Mouse (Mus musculus) liver, adult 2 months (tissue): ENCODE measurements around the gene Tfg. TPM values are rescaled to one million over a fixed set of nuclear protein-coding genes. Genes with fewer than 3 reads are reported as not detected.

Source experiments
- DNase-seq: peaks from one replicate; pipeline ENCODE4 v3.0.0-alpha.2; 2011; ENCODE audit warnings: low read depth, low spot score; ENCODE audit errors: extremely low read depth
- H3K27ac ChIP-seq: fragments of 200-500 bp; replicated peaks from 2 replicates; pipeline ENCODE4 v1.5.1; 2012; ENCODE audit warnings: low read depth, mild to moderate bottlenecking, control low read depth, inconsistent platforms, low read length; ENCODE audit not compliant: insufficient read depth
- H3K27me3 ChIP-seq: fragments of 200-500 bp; 2 replicates; pipeline ENCODE4 v1.6.1; 2012; ENCODE audit warnings: mild to moderate bottlenecking, moderate library complexity, low read length, inconsistent platforms; ENCODE audit not compliant: control insufficient read depth, insufficient read depth
- H3K36me3 ChIP-seq: fragments of 200-500 bp; 2 replicates; pipeline ENCODE4 v1.6.1; 2012; ENCODE audit warnings: low read length, inconsistent platforms; ENCODE audit not compliant: control insufficient read depth, insufficient read depth
- H3K4me1 ChIP-seq: fragments of 200-500 bp; 2 replicates; pipeline ENCODE4 v1.6.1; 2011; ENCODE audit warnings: low read length; ENCODE audit not compliant: control insufficient read depth, insufficient read depth
- H3K4me3 ChIP-seq: fragments of 200-500 bp; 2 replicates; pipeline ENCODE4 v1.5.1; 2011; ENCODE audit warnings: low read depth, mild to moderate bottlenecking, control low read depth, low read length, moderate library complexity; ENCODE audit not compliant: insufficient read depth
- H3K79me2 ChIP-seq: fragments of 200-500 bp; 2 replicates; pipeline ENCODE4 v1.6.1; 2012; ENCODE audit warnings: inconsistent platforms, mild to moderate bottlenecking, low read length, moderate library complexity; ENCODE audit not compliant: control insufficient read depth, insufficient read depth
- H3K9ac ChIP-seq: fragments of 200-500 bp; 2 replicates; pipeline ENCODE4 v1.6.1; 2012; ENCODE audit warnings: low read depth, mild to moderate bottlenecking, control low read depth, inconsistent platforms, low read length
- CTCF ChIP-seq: fragments of 200-500 bp; IDR thresholded peaks from 2 replicates; pipeline ENCODE4 v1.5.1; 2011; ENCODE audit warnings: low read depth, low read length, control low read depth
- POLR2A ChIP-seq: fragments of 200-500 bp; IDR thresholded peaks from 2 replicates; pipeline ENCODE4 v1.6.1; 2011; ENCODE audit warnings: low read length, control low read depth; ENCODE audit not compliant: insufficient read depth; ENCODE audit errors: extremely low read depth
- WGBS: fragments of 180-500 bp; shearing (Covaris S2); methylation state at CpG from one replicate; pipeline ENCODE4 v1.1.7; 2018; 5-methylcytosine and 5-hydroxymethylcytosine counted together
- polyA plus RNA-seq: library from polyadenylated mRNA; depleted of rRNA; stranded (reverse); fragments of >200 nt; gene quantifications from 2 replicates; pipeline ENCODE4 v1.2.3, GENCODE M21; 2012
- total RNA-seq: library from RNA; depleted of rRNA; stranded (reverse); fragments of >200 nt; gene quantifications from 2 replicates; pipeline ENCODE4 v1.2.3, GENCODE M21; 2014

Gene Tfg
- total and polyA plus RNA-seq, 2 experiments, result 24.1 to 78.2 TPM

DNA sequence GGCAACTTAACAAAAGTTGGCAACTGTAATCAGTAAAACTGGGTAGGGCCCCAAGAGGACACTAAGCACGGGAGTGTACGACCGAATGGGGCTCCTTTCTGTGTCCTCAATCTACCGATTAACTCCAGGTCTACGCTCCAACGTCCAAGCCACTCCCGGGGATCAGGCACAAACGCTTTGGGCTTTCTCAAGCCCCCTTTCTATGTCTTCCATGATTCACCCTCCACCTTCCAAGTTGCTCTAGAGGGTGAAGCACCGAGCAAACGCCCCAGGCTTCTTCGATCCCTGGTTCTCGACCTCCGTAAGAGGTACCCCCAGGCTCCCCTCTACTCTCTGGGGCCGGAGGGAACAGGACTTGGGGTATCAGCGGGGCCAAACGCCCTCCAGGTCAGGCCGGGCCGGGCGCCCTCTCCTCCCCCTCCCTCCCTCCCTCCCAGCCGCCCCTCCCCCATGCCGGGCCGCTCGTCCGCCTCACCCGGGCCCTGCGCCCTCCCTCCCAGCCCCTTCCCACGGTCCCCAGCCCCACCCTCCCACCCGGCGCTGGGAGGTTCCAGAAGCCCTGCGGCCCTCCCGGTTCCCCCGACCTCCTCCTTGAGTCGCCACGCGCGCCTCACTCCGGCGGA lies 582 bp downstream of the Tfg start:
- H3K27ac ChIP-seq, result peak overlapping the region; percentile 91
- H3K4me1 ChIP-seq, result peaks cover 10% of the 10 kb centered on the region; the same call in 1 of the 2 replicates
- H3K27me3 ChIP-seq, result no peaks in the 10 kb centered on the region
- DNase-seq, result peak; percentile 48
- H3K36me3 ChIP-seq, result peaks cover 6% of the 10 kb centered on the region
- H3K4me3 ChIP-seq, result peak overlapping the region; percentile 68
- under 1% methylated on average over 29 of the region's 38 CpGs for WGBS
- peak overlapping the region; percentile 89 for H3K9ac ChIP-seq
- no peak for TF ChIP-seq POLR2A
- no peak for TF ChIP-seq CTCF
- peaks cover 15% of the 10 kb centered on the region; the same call in 1 of the 2 replicates for H3K79me2 ChIP-seq

- H3K36me3 ChIP-seq, result peaks cover 11% of the 10 kb centered on the region
- peaks cover 17% of the 10 kb centered on the region; the same call in 1 of the 2 replicates for H3K79me2 ChIP-seq
- H3K27me3 ChIP-seq, result no peaks in the 10 kb centered on the region
- no peak overlapping the region for H3K4me3 ChIP-seq
- peaks cover 9% of the 10 kb centered on the region; the same call in 1 of the 2 replicates for H3K4me1 ChIP-seq
- H3K27ac ChIP-seq, result 0 out of 2 replicates have a peak overlapping the region, but pooled peaks have one; percentile 21
- 5% methylated on average over 3 of the region's 3 CpGs for WGBS
- DNase-seq, result no peak
- H3K9ac ChIP-seq, result peak overlapping the region; percentile 34
- TF ChIP-seq POLR2A, result no peak
- TF ChIP-seq CTCF, result no peak
Observed at GRCm38 (mm10) chr16:56715608-56716007, 1.6 kb downstream of the Tfg start.

DNA sequence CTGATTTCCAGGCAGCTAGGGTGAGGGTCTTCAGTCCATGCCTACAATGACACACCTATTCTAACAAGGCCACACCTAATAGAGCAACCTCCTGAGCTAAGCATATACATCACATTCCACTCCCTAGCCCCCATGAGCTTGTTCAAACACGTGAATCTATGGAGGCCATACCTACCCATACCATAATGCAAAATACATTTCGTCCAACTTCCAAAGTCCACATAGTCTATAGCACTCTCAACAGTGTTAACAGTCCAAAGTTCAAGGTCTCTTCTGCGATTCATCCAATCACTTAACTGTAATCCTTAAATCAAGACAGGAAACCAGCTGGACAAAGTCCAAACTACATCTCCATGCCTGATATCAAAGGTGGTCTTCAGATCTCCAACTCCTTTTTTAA lies 7.2 kb downstream of the Tfg start:
- 57% methylated on average over 3 of the region's 3 CpGs for WGBS
- H3K9ac ChIP-seq, result no peak overlapping the region
- no peaks in the 10 kb centered on the region for H3K27me3 ChIP-seq
- H3K4me3 ChIP-seq, result no peak overlapping the region
- peaks cover 10% of the 10 kb centered on the region; the same call in 1 of the 2 replicates for H3K79me2 ChIP-seq
- H3K36me3 ChIP-seq, result peaks cover 36% of the 10 kb centered on the region
- H3K4me1 ChIP-seq, result peaks cover 3% of the 10 kb centered on the region
- no peak overlapping the region for H3K27ac ChIP-seq
- DNase-seq, result no peak
- TF ChIP-seq POLR2A, result no peak
- TF ChIP-seq CTCF, result no peak

GRCm38 (mm10) chr16:56705731-56706130 lies 11.5 kb downstream of the Tfg start:
- H3K79me2 ChIP-seq, result peaks cover 10% of the 10 kb centered on the region; the same call in 1 of the 2 replicates
- no peak for DNase-seq
- no peak overlapping the region for H3K4me3 ChIP-seq
- WGBS, result 85% methylated on average over 3 of the region's 3 CpGs
- no peaks in the 10 kb centered on the region for H3K27me3 ChIP-seq
- TF ChIP-seq POLR2A (no peak), CTCF (no peak)
- peaks cover 2% of the 10 kb centered on the region; the same call in 1 of the 2 replicates for H3K4me1 ChIP-seq
- no peak overlapping the region for H3K27ac ChIP-seq
- H3K36me3 ChIP-seq, result peaks cover 49% of the 10 kb centered on the region
- H3K9ac ChIP-seq, result no peak overlapping the region

GRCm38 (mm10) chr16:56700898-56701297 lies 16.4 kb downstream of the Tfg start:
- H3K27me3 ChIP-seq, result no peaks in the 10 kb centered on the region
- WGBS, result 86% methylated on average over 3 of the region's 3 CpGs
- TF ChIP-seq CTCF (no peak), POLR2A (no peak)
- H3K27ac ChIP-seq, result no peak overlapping the region
- peaks cover 57% of the 10 kb centered on the region for H3K36me3 ChIP-seq
- H3K4me1 ChIP-seq, result no peaks in the 10 kb centered on the region
- H3K4me3 ChIP-seq, result no peak overlapping the region
- no peak overlapping the region for H3K9ac ChIP-seq
- DNase-seq, result no peak
- H3K79me2 ChIP-seq, result no peaks in the 10 kb centered on the region; the same call in 1 of the 2 replicates

GRCm38 (mm10) chr16:56696448-56696847 lies 20.8 kb downstream of the Tfg start:
- 90% methylated on average over 2 of the region's 2 CpGs for WGBS

More at GRCm38 (mm10) chr16:56696448-56696847, 20.8 kb downstream of the Tfg start:
- Histone ChIP-seq H3K4me3 (no peak overlapping the region), H3K9ac (no peak overlapping the region), H3K79me2 (no peaks in the 10 kb centered on the region), H3K36me3 (peaks cover 62% of the 10 kb centered on the region), H3K27ac (no peak overlapping the region), H3K27me3 (no peaks in the 10 kb centered on the region), H3K4me1 (no peaks in the 10 kb centered on the region)
- no peak for DNase-seq
- TF ChIP-seq POLR2A (no peak), CTCF (no peak)
